Mouse (Mus musculus) kidney, adult 9 months (tissue): ENCODE results near the gene Zfp568.

Experiments used
- DNase-seq: peaks from one replicate; pipeline ENCODE4 v3.0.0; 2022

Gene Zfp568

DNA sequence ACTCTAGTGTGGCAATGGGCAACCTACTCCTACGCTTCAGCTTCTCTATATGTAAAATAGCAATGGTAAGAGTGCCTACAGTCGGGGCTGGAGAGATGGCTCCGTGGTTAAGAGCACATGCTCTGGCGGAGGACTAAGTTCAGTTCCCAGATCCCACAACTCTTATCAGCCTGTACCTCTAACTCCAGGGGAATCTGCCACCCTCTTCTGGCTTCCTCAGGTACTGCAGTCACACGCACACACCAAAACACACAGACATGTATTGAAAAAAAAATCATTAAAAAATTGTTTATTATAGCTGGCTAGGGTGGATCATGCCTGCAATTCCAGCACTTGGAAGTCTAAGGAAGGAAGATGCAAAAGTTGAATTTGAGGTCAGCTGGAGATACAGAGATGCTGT, 78.7 kb downstream of the Zfp568 start:
- peak; percentile 14 for DNase-seq

DNA sequence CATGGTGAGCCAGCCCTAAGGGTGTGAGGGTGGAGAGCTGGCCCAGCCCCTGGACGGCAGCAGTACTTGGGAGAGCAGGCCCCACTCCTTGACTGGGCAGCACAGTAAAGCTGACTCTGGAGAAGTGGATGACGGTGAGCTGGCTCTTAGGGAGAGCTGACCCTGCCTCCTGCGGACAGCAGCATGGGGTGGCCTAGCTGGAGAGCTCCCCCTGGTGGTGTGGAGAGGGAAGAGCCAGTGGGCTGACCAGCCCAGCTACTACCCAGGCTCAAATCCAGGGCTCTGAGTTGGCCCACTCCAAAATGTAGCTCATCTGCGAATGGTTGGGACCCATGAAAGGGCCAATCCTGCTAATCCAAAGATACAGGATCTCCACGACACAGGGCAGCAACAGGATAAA, 80.9 kb downstream of the Zfp568 start:
- DNase-seq = no peak

DNA sequence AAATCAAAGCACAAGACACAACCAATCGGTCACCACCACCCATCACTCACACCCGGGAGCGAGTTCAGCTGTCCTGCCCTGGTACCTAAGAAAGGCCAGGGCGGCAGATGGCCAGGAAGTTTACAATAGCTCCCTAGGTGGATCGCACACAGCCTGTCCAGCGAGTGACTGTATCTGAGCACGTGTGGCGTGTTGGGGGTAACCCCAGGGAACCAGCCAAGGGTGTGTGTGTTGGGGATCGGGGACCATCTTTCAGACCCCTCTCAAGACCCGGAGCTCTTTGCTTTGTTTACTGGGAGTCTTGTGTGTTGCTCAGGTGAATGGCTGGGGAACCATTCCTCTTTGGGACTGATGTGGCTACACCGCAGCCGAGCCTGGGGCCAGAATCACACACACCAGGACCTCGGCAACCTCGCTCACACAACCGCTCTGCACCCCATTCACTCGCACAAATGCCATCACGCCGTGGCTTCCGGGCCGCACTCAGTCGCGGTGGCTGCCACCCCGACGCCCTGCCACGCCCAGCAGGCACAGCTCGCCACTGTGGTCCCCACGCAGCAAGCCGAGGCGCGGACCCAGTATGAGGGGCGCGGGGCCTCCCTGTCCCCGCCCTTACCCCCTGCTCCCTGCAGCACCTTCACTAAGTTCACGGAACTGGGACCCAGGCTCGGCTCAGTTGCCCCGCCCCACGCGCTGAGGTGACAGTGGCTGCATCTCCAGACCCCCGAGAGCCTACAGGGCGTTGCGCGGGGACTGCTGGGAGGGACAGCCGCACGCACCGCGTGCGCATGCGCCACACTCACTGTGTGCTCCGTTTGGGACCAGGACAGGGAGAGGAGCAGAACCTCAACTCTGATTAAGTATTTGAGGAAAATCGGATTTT, 88.6 kb downstream of the Zfp568 start, which contains the start of gene Zfp82:
Gene Zfp82 (minus strand): TSS at position 755 of the 883 bp plus-strand sequence.
- DNase-seq = peak; percentile 68
